Mouse (Mus musculus) MEL (cell line): ENCODE measurements around the gene Spg11. TPM values are rescaled to one million over a fixed set of nuclear protein-coding genes. Genes with fewer than 3 reads are reported as not detected.

Experiments used
- DNase-seq: peaks from one replicate; pipeline ENCODE4 v3.0.0; 2011; ENCODE audit warnings: low read depth, low spot score
- H3K27ac ChIP-seq: 2 replicates; pipeline ENCODE4 v1.5.1; 2012; ENCODE audit warnings: low read depth, mild to moderate bottlenecking, control low read depth, low read length, moderate library complexity; ENCODE audit not compliant: control insufficient read depth
- H3K27me3 ChIP-seq, 2 experiments: fragments of 150-350 bp in 1 of 2; sonication (generic) in 1 of 2; 2 replicates each; pipeline ENCODE4 v1.6.1; 2012; ENCODE audit warnings: low read length in 2 of 2, mild to moderate bottlenecking in 2 of 2, improper control_type of control experiment in 1 of 2, moderate library complexity in 1 of 2; ENCODE audit not compliant: insufficient read depth in 2 of 2, control insufficient read depth in 1 of 2
- H3K36me3 ChIP-seq, 2 experiments: 2 replicates each; pipeline ENCODE4 v1.6.1; 2012 to 2014; ENCODE audit warnings: low read length in 2 of 2, improper control_type of control experiment in 1 of 2, inconsistent platforms in 1 of 2, mild to moderate bottlenecking in 1 of 2; ENCODE audit not compliant: insufficient read depth in 2 of 2, control insufficient read depth in 1 of 2
- H3K4me1 ChIP-seq, 2 experiments: fragments of 150-350 bp in 1 of 2; sonication (generic) in 1 of 2; 2 replicates each; pipeline ENCODE4 v1.6.1; 2012; ENCODE audit warnings: low read length in 2 of 2, improper control_type of control experiment in 1 of 2, mild to moderate bottlenecking in 1 of 2; ENCODE audit not compliant: insufficient read depth in 2 of 2, control insufficient read depth in 1 of 2
- H3K4me3 ChIP-seq, 2 experiments: fragments of 150-350 bp in 1 of 2; sonication (generic) in 1 of 2; 2 replicates each; pipeline ENCODE4 v1.5.1; 2012; ENCODE audit warnings: low read depth in 2 of 2, low read length in 2 of 2, mild to moderate bottlenecking in 2 of 2, moderate library complexity in 2 of 2, control low read depth in 1 of 2, improper control_type of control experiment in 1 of 2; ENCODE audit not compliant: control insufficient read depth in 1 of 2, insufficient read depth in 1 of 2
- H3K79me2 ChIP-seq: 2 replicates; pipeline ENCODE4 v1.6.1; 2012; ENCODE audit warnings: mild to moderate bottlenecking, low read length, moderate library complexity; ENCODE audit not compliant: control insufficient read depth, poor library complexity, insufficient read depth
- H3K9ac ChIP-seq: 2 replicates; pipeline ENCODE4 v1.6.1; 2012; ENCODE audit warnings: low read depth, mild to moderate bottlenecking, control low read depth, low read length, moderate library complexity; ENCODE audit not compliant: control insufficient read depth, poor library complexity, severe bottlenecking
- H3K9me3 ChIP-seq: fragments of 150-350 bp; sonication (generic); replicated peaks from 2 replicates; pipeline ENCODE4 v1.6.1; 2012; ENCODE audit warnings: mild to moderate bottlenecking, low read length, improper control_type of control experiment, moderate library complexity; ENCODE audit not compliant: insufficient read depth
- ELF1 ChIP-seq: IDR thresholded peaks from 2 replicates; pipeline ENCODE4 v1.6.1; 2014; ENCODE audit warnings: low read depth, mild to moderate bottlenecking, inconsistent platforms, low read length, improper control_type of control experiment, moderate library complexity
- EP300 ChIP-seq, 2 experiments: IDR thresholded peaks; 2 replicates each; pipeline ENCODE4 v1.6.1; 2011; ENCODE audit warnings: improper control_type of control experiment in 2 of 2, low read length in 2 of 2, low read depth in 1 of 2, mild to moderate bottlenecking in 1 of 2
- ETS1 ChIP-seq: IDR thresholded peaks from 2 replicates; pipeline ENCODE4 v1.6.1; 2012; ENCODE audit warnings: low read depth, mild to moderate bottlenecking, inconsistent platforms, low read length, improper control_type of control experiment, moderate library complexity
- GATA1 ChIP-seq: IDR thresholded peaks from 2 replicates; pipeline ENCODE4 v1.6.1; 2011; ENCODE audit warnings: low read depth, low read length, improper control_type of control experiment
- KAT2A ChIP-seq: conservative IDR thresholded peaks from 2 replicates; pipeline ENCODE4 v1.6.1; 2012; ENCODE audit warnings: low read depth, low read length, improper control_type of control experiment, inconsistent platforms
- MXI1 ChIP-seq: IDR thresholded peaks from 2 replicates; pipeline ENCODE4 v1.6.1; 2011; ENCODE audit warnings: mild to moderate bottlenecking, low read depth, low read length, improper control_type of control experiment
- MYB ChIP-seq: IDR thresholded peaks from 2 replicates; pipeline ENCODE4 v1.6.1; 2011; ENCODE audit warnings: mild to moderate bottlenecking, low read depth, low read length, improper control_type of control experiment
- POLR2A ChIP-seq, 2 experiments: IDR thresholded peaks; 2 replicates each; pipeline ENCODE4 v1.6.1; 2011 to 2012; ENCODE audit warnings: low read length in 2 of 2, mild to moderate bottlenecking in 2 of 2, control low read depth in 1 of 2, improper control_type of control experiment in 1 of 2, low read depth in 1 of 2, moderate library complexity in 1 of 2; ENCODE audit not compliant: control insufficient read depth in 1 of 2, insufficient read depth in 1 of 2, poor library complexity in 1 of 2
- RAD21 ChIP-seq: IDR thresholded peaks from 2 replicates; pipeline ENCODE4 v1.6.1; 2011; ENCODE audit warnings: mild to moderate bottlenecking, low read depth, low read length, improper control_type of control experiment
- RCOR1 ChIP-seq: IDR thresholded peaks from 2 replicates; pipeline ENCODE4 v1.6.1; 2012; ENCODE audit warnings: low read depth, mild to moderate bottlenecking, inconsistent platforms, low read length, improper control_type of control experiment
- SIN3A ChIP-seq: IDR thresholded peaks from 2 replicates; pipeline ENCODE4 v1.6.1; 2012; ENCODE audit warnings: low read length, improper control_type of control experiment, inconsistent platforms
- ZMIZ1 ChIP-seq: IDR thresholded peaks from 2 replicates; pipeline ENCODE4 v1.6.1; 2012; ENCODE audit warnings: low read depth, mild to moderate bottlenecking, inconsistent platforms, low read length, improper control_type of control experiment, moderate library complexity
- polyA plus RNA-seq, 2 experiments: library from polyadenylated mRNA; stranded (reverse) in 1 of 2; unstranded in 1 of 2; fragments of >175 nt in 1 of 2; fragments of >200 nt in 1 of 2; gene quantifications; 2 replicates each; pipeline versions ENCODE4 v1.2.1 to v1.2.4; 2012; ENCODE audit warnings: low replicate concordance in 2 of 2, low read depth in 1 of 2; ENCODE audit not compliant: insufficient read length in 2 of 2, insufficient read depth in 1 of 2, missing spikeins in 1 of 2
- total RNA-seq: library from RNA; depleted of rRNA; stranded (reverse); fragments of 300-350 nt; gene quantifications from 2 replicates; pipeline ENCODE4 v1.2.3, GENCODE M21; 2012; rRNA removed

The Spg11 gene
- total and polyA plus RNA-seq, 3 experiments: 5.9 to 6.9 TPM; not detected in 1

- Histone ChIP-seq H3K9ac (no peak overlapping the region), H3K4me3 (no peak overlapping the region), H3K4me1 (no peaks in the 10 kb centered on the region), H3K27ac (no peak overlapping the region), H3K79me2 (no peaks in the 10 kb centered on the region), H3K9me3 (no peaks in the 10 kb centered on the region), H3K27me3 (no peaks in the 10 kb centered on the region), H3K36me3 (peaks cover 0 to 18% of the 10 kb centered on the region in 2 experiments; a peak in 2 of 4 replicates)
- TF ChIP-seq EP300 (IDR thresholded peaks at IDR 0.05; ENCODE audit: low read depth in 1 of 2, low read length in 2 of 2) (no peak), ELF1 (no peak), GATA1 (no peak), MYB (no peak), RCOR1 (no peak), POLR2A (IDR thresholded peaks at IDR 0.05; ENCODE audit: control insufficient read depth in 1 of 2, insufficient read depth in 1 of 2, low read depth in 1 of 2, low read length in 2 of 2, poor library complexity in 1 of 2) (no peak), RAD21 (no peak), SIN3A (no peak), MXI1 (no peak), ETS1 (no peak), ZMIZ1 (no peak), KAT2A (no peak)
- DNase-seq: no peak
These were observed 109.4 kb downstream of the Spg11 start for GRCm38 (mm10) chr2:122008832-122009231.

Other genes starting within 250 kb of the Spg11 start
- 23.2 and 25.6 TPM in 2 replicates for gene Ctdspl2, start 162.4 kb downstream of the Spg11 start, total RNA-seq
- 10 to 100 TPM; 16.6 to 57.2 TPM for gene Ctdspl2, start 162.4 kb downstream of the Spg11 start, polyA plus RNA-seq
- not detected in 2 replicates for gene Mageb3, start 162.3 kb downstream of the Spg11 start, total RNA-seq
- gene Mageb3, start 162.3 kb downstream of the Spg11 start, polyA plus RNA-seq: under 1 TPM in 1 of 2 experiments, not detected in 1; 0.03 TPM
- gene Eif3j1, start 89.8 kb downstream of the Spg11 start, total RNA-seq: 11.2 and 12.5 TPM in 2 replicates
- 1 to 10 TPM in 1 of 2 experiments, not detected in 1; 8.5 TPM for gene Eif3j1, start 89.8 kb downstream of the Spg11 start, polyA plus RNA-seq
- gene B2m, start 29.3 kb upstream of the Spg11 start, total RNA-seq: 108 and 135 TPM in 2 replicates
- gene B2m, start 29.3 kb upstream of the Spg11 start, polyA plus RNA-seq: 1,000 to 10,000 TPM in 1 of 2 experiments, 100 to 1,000 TPM in 1; 229 to 1,161 TPM
- not detected in 2 replicates for gene Trim69, start 42.3 kb upstream of the Spg11 start, total RNA-seq
- under 1 TPM in 1 of 2 experiments, not detected in 1; 0.04 TPM for gene Trim69, start 42.3 kb upstream of the Spg11 start, polyA plus RNA-seq
- gene Patl2, start 67.8 kb upstream of the Spg11 start, total RNA-seq: 0.58 and 0.72 TPM in 2 replicates
- gene Patl2, start 67.8 kb upstream of the Spg11 start, polyA plus RNA-seq: under 1 TPM in 1 of 2 experiments, not detected in 1; 0.84 TPM
- not detected in 2 replicates for gene Terb2, start 67.9 kb upstream of the Spg11 start, total RNA-seq
- not detected for gene Terb2, start 67.9 kb upstream of the Spg11 start, polyA plus RNA-seq
- gene Sord, start 116.4 kb upstream of the Spg11 start, total RNA-seq: 39.6 and 41.1 TPM in 2 replicates
- 10 to 100 TPM in 1 of 2 experiments, not detected in 1; 61.7 TPM for gene Sord, start 116.4 kb upstream of the Spg11 start, polyA plus RNA-seq
- not detected in 2 replicates for gene Duox2, start 180.1 kb upstream of the Spg11 start, total RNA-seq
- gene Duox2, start 180.1 kb upstream of the Spg11 start, polyA plus RNA-seq: not detected
- gene Duoxa2, start 180.5 kb upstream of the Spg11 start, total RNA-seq: not detected in 2 replicates
- not detected for gene Duoxa2, start 180.5 kb upstream of the Spg11 start, polyA plus RNA-seq
- not detected in 2 replicates for gene Duoxa1, start 195.3 kb upstream of the Spg11 start, total RNA-seq
- gene Duoxa1, start 195.3 kb upstream of the Spg11 start, polyA plus RNA-seq: not detected
- not detected in 2 replicates for gene Duox1, start 197.3 kb upstream of the Spg11 start, total RNA-seq
- gene Duox1, start 197.3 kb upstream of the Spg11 start, polyA plus RNA-seq: under 1 TPM in 1 of 2 experiments, not detected in 1; 0.01 TPM